Mouse (Mus musculus): ENCODE data around the gene Wscd2. TPM values are rescaled to one million over a fixed set of nuclear protein-coding genes. Genes with fewer than 3 reads are reported as not detected.

Wscd2 gene
- polyA plus RNA-seq, 1 experiment from 2014 or later, result 5.7 TPM

DNA sequence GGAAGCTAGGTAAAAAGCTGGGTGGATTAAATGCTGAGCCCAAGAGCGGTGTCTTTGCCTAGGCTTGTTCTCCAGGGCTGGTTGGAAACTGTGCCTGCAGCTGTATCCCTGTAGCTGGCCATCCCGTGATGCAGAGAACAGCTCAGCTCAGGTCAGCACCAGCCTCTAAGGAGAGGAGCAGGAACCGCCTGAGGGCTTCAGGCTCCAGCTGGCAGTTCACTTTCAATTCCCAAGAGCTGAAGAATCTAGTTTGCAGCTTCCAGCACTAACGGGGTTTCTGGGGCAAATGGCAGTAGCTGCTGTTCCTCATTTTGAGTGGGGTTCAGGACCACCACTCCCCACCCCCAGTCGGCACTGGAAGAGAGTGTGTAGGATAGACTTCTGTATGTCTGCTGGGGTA, 51.1 kb downstream of the Wscd2 start:
- no peak overlapping the region for H3K9ac ChIP-seq (ENCODE audit: low read length)
- DNase-seq (ENCODE audit: low spot score), result no peak
- no peak overlapping the region for H3K4me3 ChIP-seq (ENCODE audit: low read depth, low read length)
- no peak overlapping the region for H3K27ac ChIP-seq (replicated peaks)
- H3K27me3 ChIP-seq (ENCODE audit: control insufficient read depth, insufficient read depth, low read length), result no peaks in the 10 kb centered on the region
- no peak for TF ChIP-seq CTCF (IDR thresholded peaks at IDR 0.05; ENCODE audit: low read depth)
- no peak for TF ChIP-seq EP300 (optimal IDR thresholded peaks at IDR 0.05)
- H3K4me2 ChIP-seq (replicated peaks; ENCODE audit: low read depth), result no peak overlapping the region
- H3K9me3 ChIP-seq (ENCODE audit: control insufficient read depth, low read length), result no peaks in the 10 kb centered on the region
- no peaks in the 10 kb centered on the region for H3K4me1 ChIP-seq (replicated peaks; ENCODE audit: control insufficient read depth, insufficient read depth)
- 64% methylated on average over 5 of the region's 5 CpGs for WGBS
- no peaks in the 10 kb centered on the region for H3K36me3 ChIP-seq (ENCODE audit: control insufficient read depth, insufficient read depth, low read length)
- ATAC-seq (ENCODE audit: low FRiP score, low TSS enrichment), result no peak

DNA sequence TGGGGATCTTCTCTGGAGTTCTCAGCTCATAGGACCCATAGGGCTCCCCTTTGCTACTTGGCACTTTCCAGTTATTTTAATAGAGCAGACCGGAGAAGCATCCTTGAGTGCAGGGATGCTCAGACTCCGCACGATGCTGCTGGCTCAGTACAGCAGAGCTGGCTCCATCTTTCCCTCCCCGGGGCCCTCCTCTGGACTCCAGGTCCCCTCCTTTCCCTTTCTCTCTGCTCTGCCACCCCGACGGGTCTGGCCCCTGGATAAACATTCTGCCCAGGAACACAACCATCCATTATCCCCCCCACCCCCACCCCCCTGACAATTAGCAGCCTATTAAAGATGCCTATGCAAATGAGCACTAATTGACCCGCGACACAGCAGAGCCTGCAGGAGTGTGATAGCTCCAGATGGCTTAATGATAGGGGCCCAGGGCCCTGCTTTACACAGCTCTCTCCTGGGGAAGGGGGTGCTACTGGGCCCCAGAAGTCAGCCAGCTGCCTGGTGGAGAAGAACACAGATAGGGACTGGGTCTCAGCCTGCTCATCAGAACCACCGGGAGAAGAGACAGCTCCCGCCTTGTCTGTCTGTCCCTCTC, 52.8 kb downstream of the Wscd2 start:
- TF ChIP-seq EP300 (optimal IDR thresholded peaks at IDR 0.05) (no peak), CTCF (IDR thresholded peaks at IDR 0.05; ENCODE audit: low read depth) (no peak)
- ATAC-seq (ENCODE audit: low FRiP score, low TSS enrichment), result no peak
- WGBS, result 34% methylated on average over 10 of the region's 10 CpGs

DNA sequence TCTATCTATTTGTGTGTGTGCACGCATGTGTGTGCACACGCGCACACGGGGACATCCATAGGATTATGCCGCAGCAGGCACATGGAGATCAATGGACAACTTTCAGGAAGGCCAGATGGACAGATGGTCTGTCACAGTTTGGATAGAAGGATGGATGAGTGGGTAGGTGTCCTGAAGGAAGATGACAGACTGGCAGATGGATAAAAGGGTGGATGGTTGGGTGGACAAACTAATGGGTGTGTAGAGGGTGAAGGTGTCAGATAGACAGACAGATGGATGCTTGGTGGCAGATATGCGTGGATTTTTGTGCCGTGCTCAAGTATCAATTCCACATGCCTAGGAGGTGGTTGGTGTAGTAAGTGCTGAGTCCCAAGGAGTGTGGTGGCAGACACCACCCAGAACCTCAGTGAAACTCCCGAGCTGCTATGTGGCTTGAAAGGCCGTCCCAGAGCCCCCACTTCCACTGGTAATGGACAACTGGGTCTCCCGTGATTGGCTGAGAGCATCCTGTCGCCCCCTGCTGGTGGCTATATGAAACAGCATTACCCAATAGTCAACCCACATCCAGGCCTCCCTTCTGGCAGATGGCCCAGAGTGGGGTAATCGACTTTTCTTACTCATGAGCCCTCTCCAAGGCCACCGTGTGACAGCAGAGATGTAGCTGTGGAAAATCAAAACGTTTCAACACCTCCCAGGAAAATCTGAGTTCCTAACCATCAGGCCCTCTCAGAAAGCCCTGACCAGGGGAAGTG, 58.0 kb downstream of the Wscd2 start:
- Histone ChIP-seq H3K9ac (ENCODE audit: low read length) (no peak overlapping the region), H3K27ac (replicated peaks) (no peak overlapping the region), H3K9me3 (ENCODE audit: control insufficient read depth, low read length) (no peaks in the 10 kb centered on the region), H3K4me1 (replicated peaks; ENCODE audit: control insufficient read depth, insufficient read depth) (no peaks in the 10 kb centered on the region), H3K4me3 (ENCODE audit: low read depth, low read length) (no peak overlapping the region), H3K27me3 (ENCODE audit: control insufficient read depth, insufficient read depth, low read length) (no peaks in the 10 kb centered on the region), H3K4me2 (replicated peaks; ENCODE audit: low read depth) (no peak overlapping the region), H3K36me3 (ENCODE audit: control insufficient read depth, insufficient read depth, low read length) (no peaks in the 10 kb centered on the region)
- TF ChIP-seq EP300 (optimal IDR thresholded peaks at IDR 0.05) (no peak), CTCF (IDR thresholded peaks at IDR 0.05; ENCODE audit: low read depth) (peak; percentile 77)
- peak; percentile 33 for DNase-seq (ENCODE audit: low spot score)
- ATAC-seq (ENCODE audit: low FRiP score, low TSS enrichment), result peak; percentile 25; the same call in 1 of the 2 replicates
- WGBS, result 52% methylated on average over 14 of the region's 14 CpGs

More for the DNA sequence above, 52.8 kb downstream of the Wscd2 start:
- Histone ChIP-seq H3K36me3 (ENCODE audit: control insufficient read depth, insufficient read depth, low read length) (no peaks in the 10 kb centered on the region), H3K4me2 (replicated peaks; ENCODE audit: low read depth) (no peak overlapping the region), H3K4me1 (replicated peaks; ENCODE audit: control insufficient read depth, insufficient read depth) (no peaks in the 10 kb centered on the region), H3K9ac (ENCODE audit: low read length) (no peak overlapping the region), H3K9me3 (ENCODE audit: control insufficient read depth, low read length) (no peaks in the 10 kb centered on the region), H3K27ac (replicated peaks) (no peak overlapping the region), H3K27me3 (ENCODE audit: control insufficient read depth, insufficient read depth, low read length) (no peaks in the 10 kb centered on the region), H3K4me3 (ENCODE audit: low read depth, low read length) (no peak overlapping the region)
- no peak for DNase-seq (ENCODE audit: low spot score)

DNA sequence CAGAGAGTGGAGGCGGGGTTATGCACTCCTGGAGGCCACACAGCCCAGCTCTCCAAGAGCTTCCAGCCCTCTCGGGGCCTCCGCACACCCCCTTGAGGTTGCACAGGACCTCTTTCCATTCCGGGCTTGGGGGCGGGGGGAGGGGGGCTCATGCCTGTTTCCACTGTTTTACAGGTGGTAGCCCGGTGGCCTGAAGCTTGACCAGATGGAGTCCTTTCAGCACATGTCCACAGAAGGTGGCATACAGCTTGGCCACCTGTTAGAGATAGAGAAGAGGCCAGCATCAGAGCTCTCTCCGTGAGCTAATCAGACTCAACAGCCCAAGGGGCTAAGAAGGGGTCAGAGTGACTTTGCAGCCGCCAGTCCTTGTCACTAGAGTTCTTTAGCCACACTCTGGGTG, 60.1 kb downstream of the Wscd2 start:
- 69% methylated on average over 8 of the region's 8 CpGs for WGBS
- TF ChIP-seq CTCF (IDR thresholded peaks at IDR 0.05; ENCODE audit: low read depth) (no peak), EP300 (optimal IDR thresholded peaks at IDR 0.05) (no peak)
- no peaks in the 10 kb centered on the region for H3K9me3 ChIP-seq (ENCODE audit: control insufficient read depth, low read length)
- no peak overlapping the region for H3K4me2 ChIP-seq (replicated peaks; ENCODE audit: low read depth)
- H3K36me3 ChIP-seq (ENCODE audit: control insufficient read depth, insufficient read depth, low read length), result no peaks in the 10 kb centered on the region
- DNase-seq (ENCODE audit: low spot score) (no peak), ATAC-seq (ENCODE audit: low FRiP score, low TSS enrichment) (no peak)
- H3K4me1 ChIP-seq (replicated peaks; ENCODE audit: control insufficient read depth, insufficient read depth), result no peaks in the 10 kb centered on the region
- no peak overlapping the region for H3K9ac ChIP-seq (ENCODE audit: low read length)
- no peak overlapping the region for H3K27ac ChIP-seq (replicated peaks)
- no peaks in the 10 kb centered on the region for H3K27me3 ChIP-seq (ENCODE audit: control insufficient read depth, insufficient read depth, low read length)
- H3K4me3 ChIP-seq (ENCODE audit: low read depth, low read length), result no peak overlapping the region

DNA sequence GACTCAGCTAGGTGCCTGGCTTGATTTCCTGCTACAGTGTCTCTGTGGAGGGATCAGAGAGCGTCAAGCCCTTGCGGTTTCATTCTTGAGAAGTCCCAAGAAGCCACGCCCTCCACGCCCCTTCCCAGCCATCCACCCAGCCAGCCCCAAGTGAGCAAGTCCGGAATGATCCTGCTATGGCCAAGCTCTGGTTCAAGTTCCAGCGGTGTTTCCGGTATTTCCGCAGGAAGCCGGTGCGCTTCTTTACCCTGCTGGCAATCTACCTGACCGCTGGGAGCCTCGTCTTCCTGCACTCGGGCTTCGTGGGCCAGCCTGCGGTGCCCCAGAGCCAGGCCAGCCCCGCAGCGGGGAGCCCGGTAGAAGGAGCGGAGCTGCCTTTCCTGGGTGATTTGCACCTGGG, 60.6 kb downstream of the Wscd2 start:
- Histone ChIP-seq H3K4me2 (replicated peaks; ENCODE audit: low read depth) (no peak overlapping the region), H3K27me3 (ENCODE audit: control insufficient read depth, insufficient read depth, low read length) (no peaks in the 10 kb centered on the region), H3K27ac (replicated peaks) (no peak overlapping the region), H3K4me3 (ENCODE audit: low read depth, low read length) (no peak overlapping the region), H3K4me1 (replicated peaks; ENCODE audit: control insufficient read depth, insufficient read depth) (no peaks in the 10 kb centered on the region), H3K9me3 (ENCODE audit: control insufficient read depth, low read length) (no peaks in the 10 kb centered on the region), H3K9ac (ENCODE audit: low read length) (no peak overlapping the region), H3K36me3 (ENCODE audit: control insufficient read depth, insufficient read depth, low read length) (no peaks in the 10 kb centered on the region)
- ATAC-seq (ENCODE audit: low FRiP score, low TSS enrichment), result no peak
- no peak for TF ChIP-seq EP300 (optimal IDR thresholded peaks at IDR 0.05)
- no peak for TF ChIP-seq CTCF (IDR thresholded peaks at IDR 0.05; ENCODE audit: low read depth)
- DNase-seq (ENCODE audit: low spot score), result no peak
- 38% methylated on average over 19 of the region's 19 CpGs for WGBS

DNA sequence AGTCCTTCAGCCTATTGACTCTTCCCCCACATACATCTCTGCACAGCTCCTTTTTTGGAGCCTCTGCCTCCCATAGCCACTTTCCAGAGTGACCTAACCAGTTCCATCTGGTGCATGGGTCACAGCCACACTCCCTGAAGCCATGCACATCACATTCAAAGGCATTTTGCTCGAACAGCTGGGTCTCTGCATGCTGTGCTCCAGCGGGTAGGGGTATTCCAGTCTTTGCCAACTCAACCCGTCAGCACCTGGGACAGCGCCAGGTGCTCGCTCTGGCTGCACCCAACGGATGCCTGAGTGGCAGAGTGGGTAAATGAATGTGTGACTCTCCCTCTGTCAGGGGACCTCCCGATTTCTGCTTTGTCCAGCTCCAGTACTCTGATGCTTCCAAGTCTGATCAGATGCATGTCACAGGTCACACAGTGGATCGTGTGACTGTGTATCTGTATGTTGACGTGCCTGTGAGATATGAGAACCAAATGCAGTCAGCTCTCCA, 63.3 kb downstream of the Wscd2 start:
- Histone ChIP-seq H3K27me3 (ENCODE audit: control insufficient read depth, insufficient read depth, low read length) (no peaks in the 10 kb centered on the region), H3K4me1 (replicated peaks; ENCODE audit: control insufficient read depth, insufficient read depth) (no peaks in the 10 kb centered on the region), H3K9ac (ENCODE audit: low read length) (no peak overlapping the region), H3K27ac (replicated peaks) (peak overlapping the region; percentile 20; the same call in 1 of the 2 replicates), H3K9me3 (ENCODE audit: control insufficient read depth, low read length) (no peaks in the 10 kb centered on the region), H3K4me2 (replicated peaks; ENCODE audit: low read depth) (no peak overlapping the region), H3K36me3 (ENCODE audit: control insufficient read depth, insufficient read depth, low read length) (no peaks in the 10 kb centered on the region), H3K4me3 (ENCODE audit: low read depth, low read length) (no peak overlapping the region)
- 7% methylated on average over 9 of the region's 9 CpGs for WGBS
- ATAC-seq (ENCODE audit: low FRiP score, low TSS enrichment), result peak; percentile 33; the same call in 1 of the 2 replicates
- TF ChIP-seq EP300 (optimal IDR thresholded peaks at IDR 0.05) (no peak), CTCF (IDR thresholded peaks at IDR 0.05; ENCODE audit: low read depth) (no peak)
- DNase-seq (ENCODE audit: low spot score), result peak; percentile 45

All from stomach, postnatal 0 days (tissue).